Mouse (Mus musculus) forebrain, embryonic 10.5 days (tissue): ENCODE measurements around the gene Eya3. TPM values are rescaled to one million over a fixed set of nuclear protein-coding genes. Genes with fewer than 3 reads are reported as not detected.
"Not testable (repeated sequence)": the region's sequence is repeated elsewhere in the genome, so short reads cannot be mapped to it uniquely, and the experiment has no call there.

Source experiments
- DNase-seq: peaks from one replicate; pipeline ENCODE4 v3.0.0-alpha.2; 2017; ENCODE audit warnings: low spot score; ENCODE audit errors: extremely low spot score
- H3K27ac ChIP-seq: fragments of 300-500 bp; sonication (generic); 2 replicates; pipeline ENCODE4 v1.5.1; 2016; ENCODE audit warnings: mild to moderate bottlenecking
- H3K27me3 ChIP-seq: fragments of 300-500 bp; sonication (generic); 2 replicates; pipeline ENCODE4 v1.6.1; 2016; ENCODE audit warnings: mild to moderate bottlenecking; ENCODE audit not compliant: poor library complexity, severe bottlenecking
- H3K36me3 ChIP-seq: fragments of 300-500 bp; sonication (generic); replicated peaks from 2 replicates; pipeline ENCODE4 v1.6.1; 2016; ENCODE audit warnings: mild to moderate bottlenecking, moderate library complexity
- H3K4me1 ChIP-seq: fragments of 300-500 bp; sonication (generic); 2 replicates; pipeline ENCODE4 v1.6.1; 2016
- H3K4me3 ChIP-seq: fragments of 300-500 bp; sonication (generic); 2 replicates; pipeline ENCODE4 v1.5.1; 2016; ENCODE audit warnings: mild to moderate bottlenecking, moderate library complexity
- H3K9me3 ChIP-seq: fragments of 300-500 bp; sonication (generic); 2 replicates; pipeline ENCODE4 v1.6.1; 2016; ENCODE audit warnings: mild to moderate bottlenecking, moderate library complexity
- WGBS: fragments of 180-500 bp; shearing (Covaris S2); methylation state at CpG from one replicate; pipeline ENCODE4 v1.1.7; 2016; 5-methylcytosine and 5-hydroxymethylcytosine counted together
- polyA plus RNA-seq: library from polyadenylated mRNA; unstranded; fragments of >200 nt; fragmentation: Nextera tagmentation; extraction: Ambion mirVana; gene quantifications from 2 replicates; pipeline ENCODE4 v1.2.1, GENCODE M21; 2016

The Eya3 gene
- polyA plus RNA-seq: 35.6 and 39.1 TPM in 2 replicates

DNA sequence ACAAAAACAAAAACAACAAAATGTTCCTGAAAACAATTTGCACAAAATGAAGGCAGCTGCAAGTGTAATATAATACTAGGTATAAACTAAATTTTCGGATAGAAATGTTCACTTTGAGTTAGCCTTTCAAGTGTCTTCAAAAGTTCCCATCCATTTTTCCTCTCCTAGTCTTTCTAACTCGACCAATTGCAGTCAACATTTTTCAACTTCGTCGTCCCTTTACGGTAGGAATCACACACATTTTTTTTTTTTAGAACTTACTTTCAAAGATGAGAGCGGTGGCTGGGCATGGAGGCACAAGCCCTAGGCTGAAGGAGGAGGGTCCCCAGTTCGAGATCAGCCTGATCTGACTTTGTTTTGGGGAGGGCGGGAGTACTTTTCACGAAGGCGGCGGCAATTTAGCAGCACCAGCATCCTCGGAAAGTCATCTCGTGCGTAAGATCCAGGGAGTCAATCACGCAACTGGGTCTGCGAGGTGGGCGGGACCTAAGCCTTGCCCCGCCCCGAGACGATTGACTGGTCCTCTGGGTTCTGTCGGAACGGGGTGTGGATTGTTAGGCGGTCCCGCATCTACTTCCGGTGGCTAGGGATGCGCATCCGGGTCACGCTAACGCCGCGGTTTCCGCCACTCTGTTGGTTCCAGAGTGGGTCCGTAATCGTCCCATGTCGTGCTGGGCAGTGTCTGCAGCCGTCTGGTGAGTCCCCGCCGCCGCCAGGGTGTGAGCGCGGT is at the start of gene Eya3:
TSS of gene Eya3 (plus strand) at position 527 of the 730 bp plus-strand sequence.
- Histone ChIP-seq H3K27ac (peak within 1 kb of the TSS; percentile 93), H3K4me3 (peak within 1 kb of the TSS; percentile 98), H3K9me3 (no peaks in the 10 kb centered on the region), H3K36me3 (peaks cover 26% of the 10 kb centered on the region), H3K27me3 (no peaks in the 10 kb centered on the region), H3K4me1 (peaks cover 23% of the 10 kb centered on the region)
- peak; percentile 96 for DNase-seq
- WGBS: under 1% methylated on average over 41 of the region's 41 CpGs

DNA sequence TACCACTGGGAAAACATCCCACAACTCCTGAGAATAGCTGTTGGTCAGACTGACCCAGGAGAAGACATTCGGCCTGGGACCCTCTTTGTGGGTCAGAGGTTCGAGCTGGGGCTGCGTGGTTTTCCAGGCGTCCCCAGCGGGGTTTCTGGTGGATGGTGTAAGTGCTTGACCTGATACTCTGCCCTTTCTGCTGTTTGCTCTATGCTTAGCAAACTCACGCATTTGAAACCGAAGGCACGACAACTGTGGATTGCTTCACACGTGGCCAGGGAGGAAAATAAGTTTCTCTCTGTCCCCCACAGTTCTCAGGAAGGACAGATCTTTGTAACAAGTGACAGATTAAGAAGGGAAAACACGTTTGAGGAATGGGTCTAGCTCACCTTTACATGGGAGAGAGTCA is 48.1 kb upstream of the Eya3 start:
- Histone ChIP-seq H3K4me3 (no peak overlapping the region), H3K27me3 (no peaks in the 10 kb centered on the region), H3K9me3 (no peaks in the 10 kb centered on the region), H3K4me1 (peaks cover 4% of the 10 kb centered on the region), H3K27ac (no peak overlapping the region), H3K36me3 (no peaks in the 10 kb centered on the region)
- 85% methylated on average over 10 of the region's 10 CpGs for WGBS
- DNase-seq: no peak

GRCm38 (mm10) chr4:132592958-132593357 is 45.8 kb upstream of the Eya3 start:
- H3K27ac ChIP-seq: no peak overlapping the region
- no peaks in the 10 kb centered on the region for H3K36me3 ChIP-seq
- peaks cover 4% of the 10 kb centered on the region for H3K4me1 ChIP-seq
- no peak overlapping the region for H3K4me3 ChIP-seq
- DNase-seq: no peak
- WGBS: 94% methylated on average over 9 of the region's 9 CpGs
- no peaks in the 10 kb centered on the region for H3K9me3 ChIP-seq
- no peaks in the 10 kb centered on the region for H3K27me3 ChIP-seq

GRCm38 (mm10) chr4:132594191-132594590 is 44.6 kb upstream of the Eya3 start:
- no peak overlapping the region for H3K27ac ChIP-seq
- no peak for DNase-seq
- no peaks in the 10 kb centered on the region for H3K27me3 ChIP-seq
- H3K4me1 ChIP-seq: peaks cover 4% of the 10 kb centered on the region
- H3K9me3 ChIP-seq: no peaks in the 10 kb centered on the region
- no peak overlapping the region for H3K4me3 ChIP-seq
- 44% methylated on average over 4 of the region's 4 CpGs for WGBS
- no peaks in the 10 kb centered on the region for H3K36me3 ChIP-seq

- H3K9me3 ChIP-seq: no peaks in the 10 kb centered on the region
- peaks cover 4% of the 10 kb centered on the region for H3K4me1 ChIP-seq
- no peak overlapping the region for H3K4me3 ChIP-seq
- 88% methylated on average over 2 of the region's 2 CpGs for WGBS
- no peaks in the 10 kb centered on the region for H3K27me3 ChIP-seq
- no peaks in the 10 kb centered on the region for H3K36me3 ChIP-seq
- H3K27ac ChIP-seq: no peak overlapping the region
- DNase-seq: no peak
Measured at GRCm38 (mm10) chr4:132598861-132599260, 39.9 kb upstream of the Eya3 start.

DNA sequence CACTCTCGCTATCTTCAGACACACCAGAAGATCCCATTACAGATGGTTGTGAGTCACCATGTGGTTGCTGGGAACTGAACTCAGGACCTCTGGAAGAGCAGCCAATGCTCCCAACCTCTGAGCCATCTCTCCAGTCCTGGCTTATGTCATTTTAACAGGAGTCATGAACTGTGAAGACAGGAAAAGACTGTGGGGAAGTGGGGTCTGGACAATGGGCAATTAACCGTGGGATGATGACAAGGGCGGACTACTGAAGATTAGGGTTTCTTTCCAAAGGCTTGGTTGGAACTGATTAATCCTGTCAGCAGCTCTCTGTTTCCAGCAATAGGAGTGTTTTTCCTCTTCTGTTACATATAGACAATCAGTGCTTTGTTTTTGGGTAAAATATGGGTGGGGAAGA is 39.0 kb upstream of the Eya3 start:
- Histone ChIP-seq H3K27ac (no peak overlapping the region), H3K4me3 (no peak overlapping the region), H3K9me3 (no peaks in the 10 kb centered on the region), H3K4me1 (no peaks in the 10 kb centered on the region), H3K36me3 (no peaks in the 10 kb centered on the region), H3K27me3 (no peaks in the 10 kb centered on the region)
- DNase-seq: no peak
- 91% methylated on average over 3 of the region's 3 CpGs for WGBS

DNA sequence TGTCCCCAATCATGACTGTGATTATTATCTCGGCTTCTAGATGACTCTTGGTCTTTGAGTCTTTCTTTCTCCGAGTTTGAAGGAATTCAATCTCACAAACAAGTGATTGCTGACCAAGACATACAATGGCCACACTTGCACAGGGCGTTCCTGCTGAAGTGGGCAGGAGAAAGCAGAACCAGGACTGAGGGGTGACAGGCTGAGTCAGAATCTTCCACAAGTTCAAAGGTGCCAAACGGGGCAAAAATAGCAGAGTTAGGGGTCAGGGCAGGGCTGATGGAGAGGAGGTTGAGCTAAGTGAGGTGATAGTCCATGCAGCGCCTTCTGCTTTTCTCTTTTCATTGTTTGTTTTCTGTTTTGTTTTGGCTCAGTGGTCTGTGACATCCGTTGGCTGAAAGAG is 38.3 kb upstream of the Eya3 start:
- H3K9me3 ChIP-seq: no peaks in the 10 kb centered on the region
- 81% methylated on average over 6 of the region's 6 CpGs for WGBS
- H3K27me3 ChIP-seq: no peaks in the 10 kb centered on the region
- no peaks in the 10 kb centered on the region for H3K4me1 ChIP-seq
- no peaks in the 10 kb centered on the region for H3K36me3 ChIP-seq
- no peak overlapping the region for H3K4me3 ChIP-seq
- no peak for DNase-seq
- H3K27ac ChIP-seq: no peak overlapping the region

DNA sequence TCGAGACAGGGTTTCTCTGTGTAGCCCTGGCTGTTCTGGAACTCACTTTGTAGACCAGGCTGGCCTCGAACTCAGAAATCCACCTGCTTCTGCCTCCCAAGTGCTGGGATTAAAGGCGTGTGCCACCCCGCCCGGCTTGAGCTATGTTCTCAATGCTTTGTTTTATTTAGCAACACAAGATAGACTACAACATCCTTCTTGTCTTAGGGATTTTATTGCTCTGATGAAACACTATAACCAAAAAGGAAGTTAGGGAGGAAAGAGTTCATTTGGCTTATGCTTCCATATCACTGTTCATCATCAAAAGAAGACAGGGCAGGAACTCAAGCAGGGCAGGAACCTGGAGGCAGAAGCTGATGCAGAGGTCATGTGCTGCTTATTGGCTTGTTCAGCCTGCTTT is 37.5 kb upstream of the Eya3 start:
- H3K4me1 ChIP-seq, H3K27ac ChIP-seq: not testable (repeated sequence)
- 86% methylated on average over 4 of the region's 5 CpGs for WGBS

GRCm38 (mm10) chr4:132603468-132603867 is 35.3 kb upstream of the Eya3 start:
- Histone ChIP-seq H3K36me3 (no peaks in the 10 kb centered on the region), H3K27me3 (no peaks in the 10 kb centered on the region), H3K9me3 (no peaks in the 10 kb centered on the region), H3K4me3 (no peak overlapping the region), H3K27ac (no peak overlapping the region), H3K4me1 (no peaks in the 10 kb centered on the region)
- DNase-seq: no peak
- WGBS: 86% methylated on average over 4 of the region's 4 CpGs

More for the DNA sequence above, 37.5 kb upstream of the Eya3 start:
- DNase-seq, H3K4me3 ChIP-seq, H3K27me3 ChIP-seq, H3K36me3 ChIP-seq, H3K9me3 ChIP-seq: not testable (repeated sequence)

DNA sequence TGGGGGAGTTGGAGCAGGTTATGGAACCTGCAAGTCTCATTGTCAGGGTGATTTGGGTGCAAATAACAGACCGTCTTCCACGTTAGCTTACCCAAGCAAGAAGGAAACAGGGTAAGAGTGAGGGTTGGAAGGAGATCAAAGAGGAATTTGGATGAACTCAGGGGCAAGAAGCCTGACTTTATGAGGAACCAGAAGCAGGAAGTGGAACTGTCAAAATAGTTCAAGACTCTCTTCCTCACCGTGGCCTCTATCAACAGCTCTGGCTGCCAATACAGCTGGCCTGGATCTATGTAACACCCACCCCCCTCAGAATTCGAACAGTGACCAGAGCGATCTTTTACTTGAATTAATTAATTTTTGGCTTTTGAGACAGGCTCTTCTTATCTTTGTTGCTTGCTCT is 33.0 kb upstream of the Eya3 start:
- H3K27me3 ChIP-seq: no peaks in the 10 kb centered on the region
- WGBS: 89% methylated on average over 5 of the region's 5 CpGs
- H3K9me3 ChIP-seq: no peaks in the 10 kb centered on the region
- H3K4me3 ChIP-seq: no peak overlapping the region
- DNase-seq: no peak
- H3K4me1 ChIP-seq: no peaks in the 10 kb centered on the region
- no peak overlapping the region for H3K27ac ChIP-seq
- H3K36me3 ChIP-seq: no peaks in the 10 kb centered on the region

DNA sequence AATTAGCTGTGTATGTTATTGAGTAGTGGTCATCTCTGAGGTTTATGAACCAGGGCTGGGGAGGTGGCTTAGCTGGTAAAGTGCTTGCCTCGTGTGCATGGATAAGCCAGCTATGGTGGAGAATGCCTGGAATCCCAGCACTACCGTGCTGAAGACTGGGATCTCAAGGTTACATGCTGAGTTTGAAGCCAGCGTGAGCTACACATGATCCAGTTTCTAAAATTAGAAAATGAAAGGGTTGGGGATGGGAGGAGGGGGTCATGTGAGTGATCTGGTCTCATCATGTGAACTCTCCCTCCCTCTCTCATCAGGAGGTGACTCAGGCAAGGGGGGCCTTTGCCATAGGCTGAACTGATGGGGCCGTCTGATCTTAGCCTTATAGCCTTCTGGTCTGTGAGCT is 30.6 kb upstream of the Eya3 start:
- Histone ChIP-seq H3K4me3 (no peak overlapping the region), H3K36me3 (no peaks in the 10 kb centered on the region), H3K27me3 (no peaks in the 10 kb centered on the region), H3K9me3 (no peaks in the 10 kb centered on the region), H3K4me1 (no peaks in the 10 kb centered on the region), H3K27ac (no peak overlapping the region)
- WGBS: 64% methylated on average over 4 of the region's 4 CpGs
- DNase-seq: no peak

- DNase-seq: no peak
- Histone ChIP-seq H3K27ac (no peak overlapping the region), H3K27me3 (no peaks in the 10 kb centered on the region), H3K4me1 (no peaks in the 10 kb centered on the region), H3K4me3 (no peak overlapping the region), H3K9me3 (peaks cover 13% of the 10 kb centered on the region; the same call in 1 of the 2 replicates), H3K36me3 (no peaks in the 10 kb centered on the region)
- 83% methylated on average over 3 of the region's 3 CpGs for WGBS
Measured at GRCm38 (mm10) chr4:132610301-132610984, 28.3 kb upstream of the Eya3 start.

DNA sequence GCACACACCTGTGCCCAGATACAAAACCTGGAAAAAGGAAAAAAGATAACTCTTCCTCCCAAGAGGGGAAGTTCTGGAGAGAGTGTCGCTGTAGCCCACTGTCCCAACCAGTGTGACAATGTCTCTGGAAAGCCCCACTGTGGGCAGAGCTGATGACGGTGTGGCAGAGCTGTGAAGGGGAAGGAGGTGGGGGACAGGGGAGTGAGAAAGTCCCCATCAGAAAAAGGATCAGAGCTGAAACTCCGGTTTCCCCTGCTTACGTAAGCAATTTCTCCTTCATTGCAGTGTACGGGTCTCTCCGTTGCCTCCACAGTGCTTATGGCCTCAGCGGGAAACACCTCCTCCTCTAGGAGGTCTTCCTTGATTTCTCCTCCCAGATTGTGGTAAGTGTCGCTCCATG is 27.5 kb upstream of the Eya3 start:
- WGBS: 88% methylated on average over 8 of the region's 8 CpGs
- Histone ChIP-seq H3K27me3 (no peaks in the 10 kb centered on the region), H3K4me3 (no peak overlapping the region), H3K36me3 (no peaks in the 10 kb centered on the region), H3K4me1 (no peaks in the 10 kb centered on the region), H3K9me3 (peaks cover 20% of the 10 kb centered on the region; the same call in 1 of the 2 replicates), H3K27ac (no peak overlapping the region)
- DNase-seq: no peak
